Mouse (Mus musculus) hindbrain, embryonic 15.5 days (tissue): ENCODE results near the gene Otub1. TPM values are rescaled to one million over a fixed set of nuclear protein-coding genes. Genes with fewer than 3 reads are reported as not detected.
A peak's percentile ranks its signal among the peaks of the same experiment; 100 is the strongest.

Experiments
- ATAC-seq: fragments of 200-750 bp; cut with Nextera tagmentation; 2 replicates; pipeline ENCODE4 v1.8.0; 2017; ENCODE audit warnings: low read depth, moderate number of reproducible peaks, moderate TSS enrichment; ENCODE audit not compliant: low FRiP score
- H3K27ac ChIP-seq: fragments of 300-500 bp; sonication (generic); replicated peaks from 2 replicates; pipeline ENCODE4 v1.5.1; 2015; ENCODE audit warnings: mild to moderate bottlenecking, inconsistent platforms
- H3K27me3 ChIP-seq: fragments of 300-500 bp; sonication (generic); 2 replicates; pipeline ENCODE4 v1.6.1; 2015; ENCODE audit warnings: control low read depth, inconsistent platforms
- H3K36me3 ChIP-seq: fragments of 300-500 bp; sonication (generic); 2 replicates; pipeline ENCODE4 v1.6.1; 2015; ENCODE audit warnings: control low read depth, inconsistent platforms
- H3K4me1 ChIP-seq: fragments of 300-500 bp; sonication (generic); replicated peaks from 2 replicates; pipeline ENCODE4 v1.6.1; 2015; ENCODE audit warnings: control low read depth, inconsistent platforms
- H3K4me2 ChIP-seq: fragments of 300-500 bp; sonication (generic); 2 replicates; pipeline ENCODE4 v1.6.1; 2015; ENCODE audit warnings: moderate library complexity, mild to moderate bottlenecking, inconsistent platforms
- H3K4me3 ChIP-seq: fragments of 300-500 bp; sonication (generic); 2 replicates; pipeline ENCODE4 v1.5.1; 2015; ENCODE audit warnings: mild to moderate bottlenecking, inconsistent platforms
- H3K9ac ChIP-seq: fragments of 300-500 bp; sonication (generic); 2 replicates; pipeline ENCODE4 v1.6.1; 2015; ENCODE audit warnings: inconsistent platforms
- H3K9me3 ChIP-seq: fragments of 300-500 bp; sonication (generic); 2 replicates; pipeline ENCODE4 v1.6.1; 2016; ENCODE audit warnings: control low read depth, inconsistent platforms
- WGBS: fragments of 180-500 bp; shearing (Covaris S2); methylation state at CpG from one replicate; pipeline ENCODE4 v1.1.7; 2015; 5-methylcytosine and 5-hydroxymethylcytosine counted together
- polyA plus RNA-seq: library from polyadenylated mRNA; unstranded; fragments of >200 nt; fragmentation: Nextera tagmentation; extraction: Ambion mirVana; gene quantifications from 2 replicates; pipeline ENCODE4 v1.2.1, GENCODE M21; 2015

Gene Otub1
- polyA plus RNA-seq, 1 experiment from 2014 or later: 239 TPM

GRCm38 (mm10) chr19:7166767-7167166 lies 39.3 kb downstream of the Otub1 start:
- Histone ChIP-seq H3K4me1 (peaks cover 32% of the 10 kb centered on the region), H3K9ac (no peak overlapping the region), H3K4me3 (no peak overlapping the region), H3K36me3 (no peaks in the 10 kb centered on the region), H3K4me2 (no peak overlapping the region), H3K9me3 (no peaks in the 10 kb centered on the region), H3K27ac (no peak overlapping the region), H3K27me3 (0 out of 2 replicates have a peak, but pooled peaks cover 13% of the 10 kb centered on the region)
- ATAC-seq: no peak
- 6% methylated on average over 6 of the region's 6 CpGs for WGBS

DNA sequence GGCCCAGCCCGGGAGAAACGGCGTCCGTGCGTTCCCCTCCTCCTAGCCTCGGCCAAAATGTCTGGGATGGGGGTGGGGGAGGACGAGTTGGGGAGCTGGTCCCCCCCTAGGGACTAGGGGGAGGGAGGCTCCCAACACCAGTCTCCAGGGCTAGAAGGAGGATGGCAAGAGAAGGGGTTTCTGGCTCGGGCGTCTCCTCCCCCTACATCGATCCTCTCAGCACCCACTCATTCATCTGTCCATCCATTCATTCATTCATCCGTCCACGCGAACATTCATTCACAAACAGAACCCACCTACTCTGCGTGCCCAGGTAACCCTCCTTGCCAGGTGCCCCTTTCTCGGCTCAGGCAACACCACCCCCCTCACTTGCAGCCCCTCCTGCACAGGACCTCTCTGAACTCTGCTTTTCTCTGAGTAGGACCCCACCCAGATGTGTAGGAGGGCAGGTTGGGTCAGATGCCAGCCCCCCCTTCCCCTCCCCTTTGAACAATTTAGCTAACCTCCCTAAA lies 39.9 kb downstream of the Otub1 start:
- 1% methylated on average over 15 of the region's 15 CpGs for WGBS
- Histone ChIP-seq H3K9ac (peak overlapping the region; percentile 69), H3K4me2 (peak overlapping the region; percentile 91), H3K9me3 (no peaks in the 10 kb centered on the region), H3K36me3 (no peaks in the 10 kb centered on the region), H3K4me1 (peaks cover 27% of the 10 kb centered on the region), H3K27me3 (0 out of 2 replicates have a peak, but pooled peaks cover 13% of the 10 kb centered on the region), H3K27ac (peak overlapping the region; percentile 6; the same call in 1 of the 2 replicates), H3K4me3 (peak overlapping the region; percentile 66)
- ATAC-seq: peak; percentile 1; the same call in 1 of the 2 replicates

DNA sequence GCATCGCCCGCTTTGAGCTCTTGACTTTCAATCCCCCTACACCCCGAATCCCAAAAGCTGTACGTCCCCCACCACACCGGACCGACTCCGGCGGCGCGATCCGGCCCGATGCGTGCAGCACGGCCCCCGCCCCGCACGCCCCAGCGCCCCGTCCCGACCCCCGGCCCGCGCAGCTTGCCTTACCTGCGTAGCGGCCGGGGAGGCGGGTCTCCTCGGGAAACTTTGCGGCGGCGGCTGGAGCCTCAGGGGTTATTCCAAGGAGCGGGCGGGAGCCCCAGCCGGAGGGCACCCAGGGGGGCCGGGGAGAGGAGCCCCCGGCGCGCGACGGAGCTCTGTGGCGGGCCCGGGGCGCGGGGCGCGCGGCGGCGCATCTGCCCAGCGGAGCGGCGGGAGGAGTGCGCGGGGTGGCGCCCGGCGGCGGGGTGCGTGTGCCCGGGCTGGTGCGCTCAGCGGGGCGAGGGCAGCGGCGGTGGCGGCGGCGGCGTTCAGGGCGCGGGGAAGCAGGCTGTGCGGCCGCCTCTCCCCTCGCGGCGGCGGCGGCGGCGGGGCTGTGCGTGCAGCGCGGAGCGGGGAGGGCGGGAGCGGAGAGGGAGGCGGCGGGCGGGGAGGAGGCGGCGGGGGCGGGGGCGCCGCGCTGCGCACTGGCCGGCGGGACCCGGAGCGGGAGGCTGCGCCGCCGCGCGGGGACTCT lies 40.5 kb downstream of the Otub1 start:
- Histone ChIP-seq H3K36me3 (no peaks in the 10 kb centered on the region), H3K27me3 (0 out of 2 replicates have a peak, but pooled peaks cover 13% of the 10 kb centered on the region), H3K4me1 (peaks cover 29% of the 10 kb centered on the region), H3K4me3 (peak overlapping the region; percentile 66), H3K4me2 (peak overlapping the region; percentile 91), H3K9ac (peak overlapping the region; percentile 69), H3K27ac (peak overlapping the region; percentile 6), H3K9me3 (no peaks in the 10 kb centered on the region)
- peak; percentile 32 for ATAC-seq
- WGBS: 0% methylated on average over 60 of the region's 105 CpGs

- Histone ChIP-seq H3K27ac (0 out of 2 replicates have a peak overlapping the region, but pooled peaks have one; percentile 6), H3K4me1 (peaks cover 37% of the 10 kb centered on the region), H3K9ac (peak overlapping the region; percentile 69), H3K4me2 (peak overlapping the region; percentile 91), H3K9me3 (no peaks in the 10 kb centered on the region), H3K4me3 (peak overlapping the region; percentile 66), H3K27me3 (0 out of 2 replicates have a peak, but pooled peaks cover 13% of the 10 kb centered on the region), H3K36me3 (no peaks in the 10 kb centered on the region)
- WGBS: under 1% methylated on average over 35 of the region's 35 CpGs
- no peak for ATAC-seq
These were observed 41.2 kb downstream of the Otub1 start for GRCm38 (mm10) chr19:7164820-7165323.

DNA sequence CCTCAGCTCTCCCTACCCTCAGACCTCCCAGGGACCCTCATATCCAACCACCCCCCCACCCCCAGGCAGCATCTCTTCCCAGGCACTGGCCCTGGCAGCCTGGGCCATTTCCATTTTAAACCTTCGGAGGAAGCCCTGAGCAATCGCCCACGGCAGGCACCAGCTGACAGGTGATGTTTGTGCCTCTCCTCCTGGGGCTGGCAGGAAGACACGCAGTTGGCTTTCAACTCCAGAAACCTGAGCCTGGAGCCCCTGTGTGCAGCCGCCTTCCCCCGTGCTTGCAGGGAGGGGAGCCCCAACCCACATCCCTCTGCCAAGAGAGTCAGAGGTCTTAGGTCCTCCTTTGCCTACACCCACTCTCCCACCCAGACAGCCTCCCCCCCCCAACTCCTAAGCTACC lies 41.9 kb downstream of the Otub1 start:
- peaks cover 43% of the 10 kb centered on the region for H3K4me1 ChIP-seq
- H3K27me3 ChIP-seq: peaks cover 13% of the 10 kb centered on the region; the same call in 1 of the 2 replicates
- ATAC-seq: no peak
- H3K4me3 ChIP-seq: peak overlapping the region; percentile 66
- peak overlapping the region; percentile 69; the same call in 1 of the 2 replicates for H3K9ac ChIP-seq
- 6% methylated on average over 6 of the region's 6 CpGs for WGBS
- peak overlapping the region; percentile 91 for H3K4me2 ChIP-seq
- no peaks in the 10 kb centered on the region for H3K36me3 ChIP-seq
- H3K27ac ChIP-seq: no peak overlapping the region
- no peaks in the 10 kb centered on the region for H3K9me3 ChIP-seq

- H3K4me2 ChIP-seq: no peak overlapping the region
- H3K27ac ChIP-seq: no peak overlapping the region
- no peaks in the 10 kb centered on the region for H3K9me3 ChIP-seq
- 80% methylated on average over 3 of the region's 3 CpGs for whole genome bisulfite sequencing
- H3K4me1 ChIP-seq: peaks cover 56% of the 10 kb centered on the region
- ATAC-seq: no peak
- H3K27me3 ChIP-seq: peaks cover 10% of the 10 kb centered on the region; the same call in 1 of the 2 replicates
- H3K36me3 ChIP-seq: no peaks in the 10 kb centered on the region
- H3K4me3 ChIP-seq: no peak overlapping the region
- H3K9ac ChIP-seq: no peak overlapping the region
These were observed 45.1 kb downstream of the Otub1 start for GRCm38 (mm10) chr19:7161064-7161463.

GRCm38 (mm10) chr19:7160151-7160906 lies 45.8 kb downstream of the Otub1 start:
- 5% methylated on average over 13 of the region's 14 CpGs for WGBS
- Histone ChIP-seq H3K36me3 (no peaks in the 10 kb centered on the region), H3K4me3 (no peak overlapping the region), H3K27me3 (peaks cover 10% of the 10 kb centered on the region; the same call in 1 of the 2 replicates), H3K4me2 (peak overlapping the region; percentile 36), H3K4me1 (peaks cover 59% of the 10 kb centered on the region), H3K27ac (no peak overlapping the region), H3K9ac (0 out of 2 replicates have a peak overlapping the region, but pooled peaks have one; percentile 23), H3K9me3 (no peaks in the 10 kb centered on the region)
- ATAC-seq: peak; percentile 44

- no peak overlapping the region for H3K27ac ChIP-seq
These were observed 48.4 kb downstream of the Otub1 start for GRCm38 (mm10) chr19:7157734-7158133.

GRCm38 (mm10) chr19:7155196-7155595 lies 50.9 kb downstream of the Otub1 start:
- H3K4me1 ChIP-seq: peaks cover 69% of the 10 kb centered on the region
- H3K9ac ChIP-seq: no peak overlapping the region
- WGBS: 49% methylated on average over 6 of the region's 6 CpGs

More at GRCm38 (mm10) chr19:7157734-7158133, 48.4 kb downstream of the Otub1 start:
- Histone ChIP-seq H3K36me3 (no peaks in the 10 kb centered on the region), H3K9me3 (no peaks in the 10 kb centered on the region), H3K9ac (no peak overlapping the region), H3K4me1 (peaks cover 59% of the 10 kb centered on the region), H3K4me3 (no peak overlapping the region), H3K4me2 (peak overlapping the region; percentile 16), H3K27me3 (peaks cover 6% of the 10 kb centered on the region; the same call in 1 of the 2 replicates)
- ATAC-seq: no peak
- 10% methylated on average over 14 of the region's 14 CpGs for WGBS

DNA sequence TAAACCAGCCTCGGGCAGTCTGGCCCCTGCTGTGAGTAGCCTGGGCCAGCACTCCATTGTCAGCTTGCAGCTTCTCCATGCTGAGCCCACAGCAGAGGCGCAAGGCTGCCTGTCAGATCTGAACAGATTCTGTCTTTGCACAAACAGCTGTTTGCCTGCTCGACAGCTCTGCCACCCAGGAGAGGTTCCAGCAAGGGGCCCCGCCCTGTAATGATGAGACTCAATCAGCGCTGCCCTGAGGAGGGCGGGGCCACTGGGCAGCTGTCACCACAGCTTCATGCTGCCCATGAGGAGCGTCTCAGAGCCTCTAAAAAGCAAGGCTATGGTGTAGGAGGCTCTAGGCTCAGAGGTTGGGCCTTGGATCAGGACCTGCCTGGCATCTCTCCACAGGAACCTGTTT lies 52.9 kb downstream of the Otub1 start:
- H3K27me3 ChIP-seq: no peaks in the 10 kb centered on the region
- ATAC-seq: 0 out of 2 replicates have a peak, but pooled peaks have one; percentile 10
- no peaks in the 10 kb centered on the region for H3K36me3 ChIP-seq
- 28% methylated on average over 7 of the region's 7 CpGs for WGBS
- no peak overlapping the region for H3K4me2 ChIP-seq
- peak overlapping the region; percentile 57; the same call in 1 of the 2 replicates for H3K27ac ChIP-seq
- peaks cover 78% of the 10 kb centered on the region for H3K4me1 ChIP-seq
- H3K9ac ChIP-seq: no peak overlapping the region
- no peaks in the 10 kb centered on the region for H3K9me3 ChIP-seq
- H3K4me3 ChIP-seq: no peak overlapping the region

More at GRCm38 (mm10) chr19:7155196-7155595, 50.9 kb downstream of the Otub1 start:
- no peaks in the 10 kb centered on the region; the same call in 1 of the 2 replicates for H3K27me3 ChIP-seq
- H3K4me2 ChIP-seq: no peak overlapping the region
- 0 out of 2 replicates have a peak overlapping the region, but pooled peaks have one; percentile 12 for H3K27ac ChIP-seq
- no peak overlapping the region for H3K4me3 ChIP-seq
- H3K36me3 ChIP-seq: no peaks in the 10 kb centered on the region
- H3K9me3 ChIP-seq: no peaks in the 10 kb centered on the region
- ATAC-seq: peak; percentile 20; the same call in 1 of the 2 replicates

DNA sequence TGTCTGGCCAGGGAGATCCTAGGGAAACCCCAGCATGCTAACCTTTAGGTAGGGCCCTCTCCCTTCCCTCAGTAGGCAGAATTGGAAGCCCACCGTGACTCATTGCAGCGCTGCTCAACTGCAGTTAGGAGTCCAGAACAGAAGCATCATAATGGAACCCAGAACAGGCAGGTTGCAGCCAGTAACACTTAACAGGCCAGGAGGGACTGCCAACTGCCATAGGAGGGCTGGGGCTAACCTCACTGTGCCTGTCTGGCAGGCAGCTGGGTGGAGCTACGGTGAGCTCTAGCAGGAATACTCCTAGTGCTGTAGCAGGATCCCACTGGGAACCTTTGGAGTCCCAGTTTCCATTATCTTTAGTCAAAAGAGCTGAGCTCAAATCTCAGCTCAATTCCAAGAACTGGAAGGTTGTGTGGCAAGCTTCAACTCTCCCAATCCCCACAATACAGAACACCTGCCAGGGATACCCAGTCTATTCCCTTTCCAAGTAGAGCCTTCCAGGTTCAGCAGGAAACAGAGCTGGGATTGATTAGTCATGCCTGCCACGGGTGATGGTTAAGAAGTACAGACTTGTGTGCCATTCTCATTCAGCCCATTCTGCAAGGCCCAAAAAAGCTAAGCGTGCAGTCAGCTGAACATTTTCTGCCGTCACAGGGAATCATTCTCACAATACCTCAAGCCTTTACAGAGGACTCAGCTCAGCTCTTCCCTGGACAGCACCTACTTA lies 54.0 kb downstream of the Otub1 start:
- Histone ChIP-seq H3K4me1 (peaks cover 78% of the 10 kb centered on the region), H3K4me3 (no peak overlapping the region), H3K27me3 (no peaks in the 10 kb centered on the region), H3K36me3 (no peaks in the 10 kb centered on the region), H3K4me2 (no peak overlapping the region), H3K27ac (no peak overlapping the region), H3K9me3 (no peaks in the 10 kb centered on the region), H3K9ac (no peak overlapping the region)
- no peak for ATAC-seq
- WGBS: 68% methylated on average over 6 of the region's 6 CpGs
